Mouse (Mus musculus): Measurements from ENCODE around the gene Gm21650. TPM values are rescaled to one million over a fixed set of nuclear protein-coding genes. Genes with fewer than 3 reads are reported as not detected.

Gm21650 gene
- polyA plus RNA-seq (2017; shearing (Covaris generic)): not detected

GRCm38 (mm10) chrY:77692508-77692907, at the start of gene Gm21650:
Gene Gm21650, plus strand, starts transcription at chrY:77692808.

